Mouse (Mus musculus): ENCODE measurements around the gene Crabp1. TPM values are rescaled to one million over a fixed set of nuclear protein-coding genes. Genes with fewer than 3 reads are reported as not detected.

Gene Crabp1
- polyA plus RNA-seq, 2 experiments: 0.17 to 0.99 TPM

- DNase-seq (ENCODE audit: low read depth in 3 of 3, low spot score in 3 of 3) (no peak), ATAC-seq (ENCODE audit: insufficient read depth) (no peak)
- Histone ChIP-seq H3K27ac (no peak overlapping the region), H3K9me3 (ENCODE audit: control insufficient read depth, low read length) (no peaks in the 10 kb centered on the region), H3K9ac (replicated peaks) (no peak overlapping the region), H3K4me2 (ENCODE audit: low read depth) (no peak overlapping the region), H3K4me3 (ENCODE audit: insufficient read depth in 1 of 2, low read depth in 2 of 2, low read length in 2 of 2) (no peak overlapping the region), H3K27me3 (ENCODE audit: control insufficient read depth, insufficient read depth, low read length) (peaks cover 15% of the 10 kb centered on the region), H3K4me1 (replicated peaks; ENCODE audit: control insufficient read depth in 2 of 2, insufficient read depth in 2 of 2, low read length in 1 of 2) (no peaks in the 10 kb centered on the region), H3K36me3 (replicated peaks; ENCODE audit: control insufficient read depth, insufficient read depth, low read depth) (no peaks in the 10 kb centered on the region)
- no peak for TF ChIP-seq CTCF (IDR thresholded peaks at IDR 0.05; ENCODE audit: low read depth)
- no peak for TF ChIP-seq EP300 (IDR thresholded peaks at IDR 0.05; ENCODE audit: low read depth)
- WGBS (ENCODE audit: insufficient replicate concordance): 56% methylated on average over 11 of the region's 11 CpGs
Measured at GRCm38 (mm10) chr9:54770140-54770780, 5.7 kb downstream of the Crabp1 start.

GRCm38 (mm10) chr9:54776451-54776982, 12.0 kb downstream of the Crabp1 start:
- DNase-seq (ENCODE audit: low read depth in 3 of 3, low spot score in 3 of 3) (no peak), ATAC-seq (ENCODE audit: insufficient read depth) (no peak)
- no peak for TF ChIP-seq CTCF (IDR thresholded peaks at IDR 0.05; ENCODE audit: low read depth)
- TF ChIP-seq EP300 (IDR thresholded peaks at IDR 0.05; ENCODE audit: low read depth): no peak
- Histone ChIP-seq H3K4me2 (ENCODE audit: low read depth) (no peak overlapping the region), H3K9me3 (ENCODE audit: control insufficient read depth, low read length) (no peaks in the 10 kb centered on the region), H3K36me3 (replicated peaks; ENCODE audit: control insufficient read depth, insufficient read depth, low read depth) (no peaks in the 10 kb centered on the region), H3K9ac (replicated peaks) (no peak overlapping the region), H3K4me1 (replicated peaks; ENCODE audit: control insufficient read depth in 2 of 2, insufficient read depth in 2 of 2, low read length in 1 of 2) (no peaks in the 10 kb centered on the region), H3K4me3 (ENCODE audit: insufficient read depth in 1 of 2, low read depth in 2 of 2, low read length in 2 of 2) (no peak overlapping the region), H3K27me3 (ENCODE audit: control insufficient read depth, insufficient read depth, low read length) (no peaks in the 10 kb centered on the region), H3K27ac (no peak overlapping the region)
- 59% methylated on average over 13 of the region's 13 CpGs for WGBS (ENCODE audit: insufficient replicate concordance)

- TF ChIP-seq EP300 (IDR thresholded peaks at IDR 0.05; ENCODE audit: low read depth) (no peak), CTCF (IDR thresholded peaks at IDR 0.05; ENCODE audit: low read depth) (no peak)
- Histone ChIP-seq H3K9ac (replicated peaks) (no peak overlapping the region), H3K4me2 (ENCODE audit: low read depth) (no peak overlapping the region), H3K27me3 (ENCODE audit: control insufficient read depth, insufficient read depth, low read length) (no peaks in the 10 kb centered on the region), H3K36me3 (replicated peaks; ENCODE audit: control insufficient read depth, insufficient read depth, low read depth) (no peaks in the 10 kb centered on the region), H3K4me3 (ENCODE audit: insufficient read depth in 1 of 2, low read depth in 2 of 2, low read length in 2 of 2) (no peak overlapping the region), H3K9me3 (ENCODE audit: control insufficient read depth, low read length) (no peaks in the 10 kb centered on the region), H3K27ac (no peak overlapping the region), H3K4me1 (replicated peaks; ENCODE audit: control insufficient read depth in 2 of 2, insufficient read depth in 2 of 2, low read length in 1 of 2) (no peaks in the 10 kb centered on the region)
- 63% methylated on average over 8 of the region's 8 CpGs for WGBS (ENCODE audit: insufficient replicate concordance)
- DNase-seq (ENCODE audit: low read depth in 3 of 3, low spot score in 3 of 3) (no peak), ATAC-seq (ENCODE audit: insufficient read depth) (no peak)
Measured at GRCm38 (mm10) chr9:54779280-54779679, 14.7 kb downstream of the Crabp1 start.

- Histone ChIP-seq H3K27ac (no peak overlapping the region), H3K27me3 (ENCODE audit: control insufficient read depth, insufficient read depth, low read length) (no peaks in the 10 kb centered on the region), H3K4me2 (ENCODE audit: low read depth) (no peak overlapping the region), H3K4me3 (ENCODE audit: insufficient read depth in 1 of 2, low read depth in 2 of 2, low read length in 2 of 2) (no peak overlapping the region), H3K9ac (replicated peaks) (no peak overlapping the region), H3K4me1 (replicated peaks; ENCODE audit: control insufficient read depth in 2 of 2, insufficient read depth in 2 of 2, low read length in 1 of 2) (no peaks in the 10 kb centered on the region; a peak in 1 of 4 replicates), H3K36me3 (replicated peaks; ENCODE audit: control insufficient read depth, insufficient read depth, low read depth) (no peaks in the 10 kb centered on the region), H3K9me3 (ENCODE audit: control insufficient read depth, low read length) (no peaks in the 10 kb centered on the region)
- ATAC-seq (ENCODE audit: insufficient read depth) (no peak), DNase-seq (ENCODE audit: low read depth in 3 of 3, low spot score in 3 of 3) (no peak)
- 74% methylated on average over 15 of the region's 15 CpGs for WGBS (ENCODE audit: insufficient replicate concordance)
- TF ChIP-seq EP300 (IDR thresholded peaks at IDR 0.05; ENCODE audit: low read depth) (no peak), CTCF (IDR thresholded peaks at IDR 0.05; ENCODE audit: low read depth) (no peak)
Measured at GRCm38 (mm10) chr9:54782504-54782903, 18.0 kb downstream of the Crabp1 start.

GRCm38 (mm10) chr9:54784003-54784402, 19.5 kb downstream of the Crabp1 start:
- H3K4me2 ChIP-seq (ENCODE audit: low read depth): no peak overlapping the region

More at GRCm38 (mm10) chr9:54784003-54784402, 19.5 kb downstream of the Crabp1 start:
- Histone ChIP-seq H3K4me3 (ENCODE audit: insufficient read depth in 1 of 2, low read depth in 2 of 2, low read length in 2 of 2) (no peak overlapping the region), H3K36me3 (replicated peaks; ENCODE audit: control insufficient read depth, insufficient read depth, low read depth) (no peaks in the 10 kb centered on the region), H3K4me1 (replicated peaks; ENCODE audit: control insufficient read depth in 2 of 2, insufficient read depth in 2 of 2, low read length in 1 of 2) (no peaks in the 10 kb centered on the region; a peak in 1 of 4 replicates), H3K9me3 (ENCODE audit: control insufficient read depth, low read length) (no peaks in the 10 kb centered on the region), H3K9ac (replicated peaks) (no peak overlapping the region), H3K27me3 (ENCODE audit: control insufficient read depth, insufficient read depth, low read length) (no peaks in the 10 kb centered on the region), H3K27ac (no peak overlapping the region)
- ATAC-seq (ENCODE audit: insufficient read depth) (no peak), DNase-seq (ENCODE audit: low read depth in 3 of 3, low spot score in 3 of 3) (no peak)
- TF ChIP-seq CTCF (IDR thresholded peaks at IDR 0.05; ENCODE audit: low read depth): no peak
- no peak for TF ChIP-seq EP300 (IDR thresholded peaks at IDR 0.05; ENCODE audit: low read depth)
- WGBS (ENCODE audit: insufficient replicate concordance): 63% methylated on average over 3 of the region's 3 CpGs
